Mouse (Mus musculus): ENCODE data around the gene Rora. TPM values are rescaled to one million over a fixed set of nuclear protein-coding genes. Genes with fewer than 3 reads are reported as not detected.

Gene Rora
- polyA plus RNA-seq, 1 experiment from 2014 or later, result 4.3 TPM

- H3K36me3 ChIP-seq (ENCODE audit: control insufficient read depth, insufficient read depth, low read length), result no peaks in the 10 kb centered on the region
- H3K4me2 ChIP-seq, result no peak overlapping the region
- ATAC-seq (ENCODE audit: low FRiP score), result no peak
- no peaks in the 10 kb centered on the region for H3K9me3 ChIP-seq (ENCODE audit: control insufficient read depth, low read length)
- peaks cover 8% of the 10 kb centered on the region for H3K27me3 ChIP-seq (ENCODE audit: control insufficient read depth, insufficient read depth, low read length)
- no peak overlapping the region for H3K4me3 ChIP-seq (ENCODE audit: low read depth, low read length)
- no peak overlapping the region for H3K27ac ChIP-seq (ENCODE audit: low read depth, low read length)
- no peak overlapping the region for H3K9ac ChIP-seq (ENCODE audit: low read length)
- DNase-seq (ENCODE audit: low spot score, missing footprints), result peak; percentile 75
- H3K4me1 ChIP-seq (ENCODE audit: control insufficient read depth, insufficient read depth, low read length), result peaks cover 15% of the 10 kb centered on the region
- WGBS, result 10% methylated on average over 3 of the region's 3 CpGs
These were observed 332.2 kb downstream of the Rora start for GRCm38 (mm10) chr9:68985796-68986195.

DNA sequence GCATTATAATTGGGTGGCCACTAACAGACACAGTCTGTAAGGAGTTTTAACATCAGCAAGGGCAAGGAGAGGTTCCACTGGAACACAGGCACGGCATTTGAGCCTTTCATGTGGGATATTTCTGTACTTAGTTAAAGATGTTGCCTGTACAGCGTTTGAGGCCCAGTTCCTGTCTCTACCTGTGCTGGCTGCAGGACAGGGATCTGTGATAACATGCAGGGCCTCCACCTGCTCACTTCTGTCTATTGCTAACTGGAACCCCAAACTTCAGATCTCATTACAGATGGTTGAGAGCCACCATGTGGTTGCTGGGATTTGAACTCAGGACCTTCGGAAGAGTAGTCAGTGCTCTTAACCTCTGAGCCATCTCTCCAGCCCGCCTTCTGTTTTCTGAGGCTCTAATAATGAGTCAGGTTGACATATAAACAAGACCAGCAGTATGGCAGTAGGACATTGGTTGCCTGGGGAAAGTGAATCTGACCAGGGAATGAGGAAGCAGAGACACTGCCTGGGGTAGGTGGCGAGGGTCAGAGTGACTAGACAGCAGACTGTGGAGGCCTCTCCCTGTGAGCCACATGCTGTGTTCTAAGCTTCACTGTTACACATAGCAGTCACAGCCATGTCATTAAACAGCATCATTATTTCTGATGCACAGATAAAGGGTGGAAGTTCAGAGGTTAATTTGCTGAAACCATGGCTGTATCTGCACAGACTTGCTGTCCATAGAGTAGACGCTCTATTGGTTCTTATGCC lies 333.9 kb downstream of the Rora start:
- Histone ChIP-seq H3K36me3 (ENCODE audit: control insufficient read depth, insufficient read depth, low read length) (no peaks in the 10 kb centered on the region), H3K9ac (ENCODE audit: low read length) (no peak overlapping the region), H3K27ac (ENCODE audit: low read depth, low read length) (no peak overlapping the region), H3K4me3 (ENCODE audit: low read depth, low read length) (no peak overlapping the region), H3K4me2 (no peak overlapping the region), H3K4me1 (ENCODE audit: control insufficient read depth, insufficient read depth, low read length) (peaks cover 10% of the 10 kb centered on the region), H3K9me3 (ENCODE audit: control insufficient read depth, low read length) (no peaks in the 10 kb centered on the region), H3K27me3 (ENCODE audit: control insufficient read depth, insufficient read depth, low read length) (peaks cover 4% of the 10 kb centered on the region)
- WGBS, result 84% methylated on average over 6 of the region's 6 CpGs
- DNase-seq (ENCODE audit: low spot score, missing footprints) (peak; percentile 76), ATAC-seq (ENCODE audit: low FRiP score) (no peak)

GRCm38 (mm10) chr9:68988162-68988911 lies 334.8 kb downstream of the Rora start:
- H3K36me3 ChIP-seq (ENCODE audit: control insufficient read depth, insufficient read depth, low read length), result no peaks in the 10 kb centered on the region
- peak; percentile 71 for DNase-seq (ENCODE audit: low spot score, missing footprints)
- H3K9me3 ChIP-seq (ENCODE audit: control insufficient read depth, low read length), result no peaks in the 10 kb centered on the region
- peaks cover 4% of the 10 kb centered on the region for H3K27me3 ChIP-seq (ENCODE audit: control insufficient read depth, insufficient read depth, low read length)
- H3K9ac ChIP-seq (ENCODE audit: low read length), result no peak overlapping the region
- H3K4me3 ChIP-seq (ENCODE audit: low read depth, low read length), result no peak overlapping the region
- WGBS, result 91% methylated on average over 13 of the region's 13 CpGs
- H3K27ac ChIP-seq (ENCODE audit: low read depth, low read length), result no peak overlapping the region
- ATAC-seq (ENCODE audit: low FRiP score), result no peak
- H3K4me2 ChIP-seq, result no peak overlapping the region
- peaks cover 6% of the 10 kb centered on the region; the same call in 1 of the 2 replicates for H3K4me1 ChIP-seq (ENCODE audit: control insufficient read depth, insufficient read depth, low read length)

DNA sequence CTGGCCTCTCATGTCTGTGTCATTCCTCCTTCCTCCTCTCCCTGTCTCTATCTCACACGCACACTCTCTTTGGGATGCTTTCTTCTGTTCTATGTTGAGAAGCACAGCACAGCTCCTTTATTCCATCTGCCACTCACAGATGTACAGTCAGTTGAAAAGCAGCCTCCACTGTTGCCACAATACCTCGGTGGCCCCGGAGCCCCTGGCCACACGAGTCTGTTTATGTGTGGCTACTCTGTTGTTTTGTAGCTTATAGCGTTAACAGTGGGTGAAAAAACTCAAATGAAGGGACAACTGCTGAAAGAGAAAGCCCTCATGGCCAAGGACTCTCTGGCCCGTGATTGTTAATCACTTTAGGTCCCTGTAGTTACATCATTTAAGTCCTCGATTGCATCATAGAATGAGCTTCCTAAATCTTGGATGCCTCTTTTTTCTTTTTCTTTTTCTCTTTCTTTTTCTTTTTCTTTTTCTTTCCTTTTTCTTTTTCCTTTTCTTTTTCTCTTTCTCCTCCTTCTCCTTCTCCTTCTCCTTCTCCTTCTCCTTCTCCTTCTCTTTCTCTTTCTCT lies 336.4 kb downstream of the Rora start:
- no peaks in the 10 kb centered on the region for H3K9me3 ChIP-seq (ENCODE audit: control insufficient read depth, low read length)
- H3K9ac ChIP-seq (ENCODE audit: low read length), result no peak overlapping the region
- no peaks in the 10 kb centered on the region for H3K36me3 ChIP-seq (ENCODE audit: control insufficient read depth, insufficient read depth, low read length)
- H3K27me3 ChIP-seq (ENCODE audit: control insufficient read depth, insufficient read depth, low read length), result peaks cover 2% of the 10 kb centered on the region; the same call in 1 of the 2 replicates
- ATAC-seq (ENCODE audit: low FRiP score), result no peak
- H3K4me1 ChIP-seq (ENCODE audit: control insufficient read depth, insufficient read depth, low read length), result peaks cover 6% of the 10 kb centered on the region; the same call in 1 of the 2 replicates
- 69% methylated on average over 7 of the region's 7 CpGs for WGBS
- H3K4me3 ChIP-seq (ENCODE audit: low read depth, low read length), result no peak overlapping the region
- H3K4me2 ChIP-seq, result no peak overlapping the region
- DNase-seq (ENCODE audit: low spot score, missing footprints), result no peak
- H3K27ac ChIP-seq (ENCODE audit: low read depth, low read length), result no peak overlapping the region

DNA sequence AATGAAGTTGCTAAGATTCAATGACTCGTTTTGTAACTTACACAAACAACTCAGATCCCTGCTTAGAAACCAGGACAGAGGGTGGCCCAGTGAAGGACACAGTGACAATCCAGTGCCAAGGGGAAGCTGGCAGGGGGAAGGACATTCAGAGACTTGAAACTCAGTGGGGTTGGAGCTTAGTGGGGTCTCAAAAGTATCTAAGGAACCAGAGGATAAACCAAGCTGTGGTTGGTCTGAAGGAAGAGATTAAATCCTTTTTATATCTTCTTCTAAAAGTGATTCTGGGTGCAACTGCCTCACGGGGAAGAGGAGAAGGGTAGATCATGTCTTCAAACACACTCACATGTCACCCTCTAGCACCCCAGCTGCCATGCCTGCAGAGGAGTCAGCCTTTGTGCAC lies 340.3 kb downstream of the Rora start:
- no peak overlapping the region for H3K4me3 ChIP-seq (ENCODE audit: low read depth, low read length)
- no peaks in the 10 kb centered on the region for H3K9me3 ChIP-seq (ENCODE audit: control insufficient read depth, low read length)
- no peaks in the 10 kb centered on the region for H3K4me1 ChIP-seq (ENCODE audit: control insufficient read depth, insufficient read depth, low read length)
- 50% methylated on average over 2 of the region's 2 CpGs for WGBS
- no peak overlapping the region for H3K4me2 ChIP-seq
- H3K27ac ChIP-seq (ENCODE audit: low read depth, low read length), result no peak overlapping the region
- no peak overlapping the region for H3K9ac ChIP-seq (ENCODE audit: low read length)
- no peaks in the 10 kb centered on the region for H3K27me3 ChIP-seq (ENCODE audit: control insufficient read depth, insufficient read depth, low read length)
- DNase-seq (ENCODE audit: low spot score, missing footprints), result no peak
- no peaks in the 10 kb centered on the region for H3K36me3 ChIP-seq (ENCODE audit: control insufficient read depth, insufficient read depth, low read length)
- no peak for ATAC-seq (ENCODE audit: low FRiP score)

GRCm38 (mm10) chr9:68998961-68999360 lies 345.4 kb downstream of the Rora start:
- DNase-seq (ENCODE audit: low spot score, missing footprints), result no peak
- Histone ChIP-seq H3K9me3 (ENCODE audit: control insufficient read depth, low read length) (no peaks in the 10 kb centered on the region), H3K36me3 (ENCODE audit: control insufficient read depth, insufficient read depth, low read length) (no peaks in the 10 kb centered on the region), H3K27ac (ENCODE audit: low read depth, low read length) (no peak overlapping the region), H3K4me2 (no peak overlapping the region), H3K27me3 (ENCODE audit: control insufficient read depth, insufficient read depth, low read length) (no peaks in the 10 kb centered on the region), H3K4me3 (ENCODE audit: low read depth, low read length) (no peak overlapping the region), H3K9ac (ENCODE audit: low read length) (no peak overlapping the region), H3K4me1 (ENCODE audit: control insufficient read depth, insufficient read depth, low read length) (no peaks in the 10 kb centered on the region)
- no peak for ATAC-seq (ENCODE audit: low FRiP score)
- 93% methylated on average over 9 of the region's 9 CpGs for WGBS

- H3K4me2 ChIP-seq, result no peak overlapping the region
- no peak for ATAC-seq (ENCODE audit: low FRiP score)
- H3K27me3 ChIP-seq (ENCODE audit: control insufficient read depth, insufficient read depth, low read length), result no peaks in the 10 kb centered on the region
- 83% methylated on average over 9 of the region's 9 CpGs for WGBS
- no peak for DNase-seq (ENCODE audit: low spot score, missing footprints)
- H3K9ac ChIP-seq (ENCODE audit: low read length), result no peak overlapping the region
- no peak overlapping the region for H3K27ac ChIP-seq (ENCODE audit: low read depth, low read length)
- no peak overlapping the region for H3K4me3 ChIP-seq (ENCODE audit: low read depth, low read length)
- H3K9me3 ChIP-seq (ENCODE audit: control insufficient read depth, low read length), result no peaks in the 10 kb centered on the region
- no peaks in the 10 kb centered on the region for H3K36me3 ChIP-seq (ENCODE audit: control insufficient read depth, insufficient read depth, low read length)
- no peaks in the 10 kb centered on the region for H3K4me1 ChIP-seq (ENCODE audit: control insufficient read depth, insufficient read depth, low read length)
These were observed 350.9 kb downstream of the Rora start for GRCm38 (mm10) chr9:69004514-69004913.

GRCm38 (mm10) chr9:69006666-69007065 lies 353.1 kb downstream of the Rora start:
- H3K9me3 ChIP-seq (ENCODE audit: control insufficient read depth, low read length), result no peaks in the 10 kb centered on the region
- H3K27ac ChIP-seq (ENCODE audit: low read depth, low read length), result no peak overlapping the region
- H3K4me3 ChIP-seq (ENCODE audit: low read depth, low read length), result no peak overlapping the region
- no peaks in the 10 kb centered on the region for H3K36me3 ChIP-seq (ENCODE audit: control insufficient read depth, insufficient read depth, low read length)
- no peaks in the 10 kb centered on the region for H3K4me1 ChIP-seq (ENCODE audit: control insufficient read depth, insufficient read depth, low read length)
- no peak for ATAC-seq (ENCODE audit: low FRiP score)
- H3K9ac ChIP-seq (ENCODE audit: low read length), result no peak overlapping the region
- WGBS, result 89% methylated on average over 3 of the region's 3 CpGs
- no peak for DNase-seq (ENCODE audit: low spot score, missing footprints)
- H3K27me3 ChIP-seq (ENCODE audit: control insufficient read depth, insufficient read depth, low read length), result no peaks in the 10 kb centered on the region
- no peak overlapping the region for H3K4me2 ChIP-seq

GRCm38 (mm10) chr9:69008706-69009105 lies 355.1 kb downstream of the Rora start:
- no peaks in the 10 kb centered on the region for H3K9me3 ChIP-seq (ENCODE audit: control insufficient read depth, low read length)
- WGBS, result 49% methylated on average over 2 of the region's 2 CpGs
- ATAC-seq (ENCODE audit: low FRiP score), result no peak

More at GRCm38 (mm10) chr9:69008706-69009105, 355.1 kb downstream of the Rora start:
- Histone ChIP-seq H3K27ac (ENCODE audit: low read depth, low read length) (no peak overlapping the region), H3K4me1 (ENCODE audit: control insufficient read depth, insufficient read depth, low read length) (no peaks in the 10 kb centered on the region), H3K9ac (ENCODE audit: low read length) (no peak overlapping the region), H3K36me3 (ENCODE audit: control insufficient read depth, insufficient read depth, low read length) (no peaks in the 10 kb centered on the region), H3K27me3 (ENCODE audit: control insufficient read depth, insufficient read depth, low read length) (no peaks in the 10 kb centered on the region), H3K4me2 (no peak overlapping the region), H3K4me3 (ENCODE audit: low read depth, low read length) (no peak overlapping the region)
- DNase-seq (ENCODE audit: low spot score, missing footprints), result no peak

Data from midbrain, embryonic 11.5 days (tissue).